Comparison of ENCODE assay signal across 41 mouse cellular contexts in genomic region chr3:75308861-75309260, GRCm38 (mm10). TPM values are rescaled to one million over a fixed set of nuclear protein-coding genes. Genes with fewer than 3 reads are reported as not detected.
"Had no signal": no experiment of that assay in that cellular context is flagged by ENCODE, and none has a peak within 500 bp of the region (broad histone marks: within the 10 kb centered on the region; RNA-seq: fewer than 3 reads in every experiment).

No protein-coding gene starts in this region.

- H3K4me1 ChIP-seq: heart, embryonic 10.5 days; heart, embryonic 12.5 days; hindbrain, embryonic 10.5 days; hindbrain, embryonic 12.5 days; kidney, embryonic 15.5 days; limb, embryonic 10.5 days; limb, embryonic 12.5 days; liver, embryonic 13.5 days; liver, embryonic 15.5 days had no signal

- H3K4me3 ChIP-seq: gastrocnemius, adult 2 months; heart, embryonic 10.5 days; heart, embryonic 12.5 days; hindbrain, embryonic 10.5 days; hindbrain, embryonic 12.5 days; kidney, embryonic 15.5 days; left cerebral cortex, adult 2 months; limb, embryonic 10.5 days; limb, embryonic 12.5 days; liver, embryonic 13.5 days; liver, embryonic 15.5 days had no signal

- H3K36me3 ChIP-seq: heart, embryonic 10.5 days; heart, embryonic 12.5 days; hindbrain, embryonic 10.5 days; hindbrain, embryonic 12.5 days; kidney, embryonic 15.5 days; limb, embryonic 10.5 days; limb, embryonic 12.5 days; liver, embryonic 13.5 days; liver, embryonic 15.5 days had no signal

- H3K27ac ChIP-seq: gastrocnemius, adult 2 months; heart, embryonic 10.5 days; hindbrain, embryonic 10.5 days; hindbrain, embryonic 12.5 days; hindbrain, embryonic 14.5 days; kidney, embryonic 15.5 days; kidney, postnatal 0 days; left cerebral cortex, adult 2 months; limb, embryonic 10.5 days; limb, embryonic 12.5 days; liver, embryonic 13.5 days; liver, embryonic 15.5 days had no signal

- H3K9me3 ChIP-seq: heart, embryonic 10.5 days; heart, embryonic 12.5 days; hindbrain, embryonic 10.5 days; hindbrain, embryonic 12.5 days; kidney, embryonic 15.5 days; limb, embryonic 10.5 days; limb, embryonic 12.5 days; liver, embryonic 13.5 days; liver, embryonic 15.5 days had no signal

- H3K9ac ChIP-seq: heart, embryonic 12.5 days; hindbrain, embryonic 12.5 days; hindbrain, embryonic 14.5 days; kidney, embryonic 15.5 days; limb, embryonic 12.5 days; liver, embryonic 13.5 days; liver, embryonic 15.5 days had no signal

- ATAC-seq: hindbrain, embryonic 16.5 days; inflammation-experienced regulatory T-cells, adult 6 months had no signal

- DNase-seq: gastrocnemius, adult 2 months; gastrocnemius, postnatal 10 days; gastrocnemius, postnatal 25 days; heart, adult 18-20 months; heart, postnatal 10 days; heart, postnatal 4 days; kidney, adult 11 months; kidney, adult 2 months; kidney, adult 9 months; kidney, postnatal 14 days; kidney, postnatal 36 days; layer of hippocampus, adult 9-11 months; liver; liver, embryonic 13.5 days had no signal

- H3K27me3 ChIP-seq: heart, embryonic 12.5 days; hindbrain, embryonic 12.5 days; kidney, embryonic 15.5 days; limb, embryonic 12.5 days; liver, embryonic 13.5 days; liver, embryonic 15.5 days had no signal

- H3K4me2 ChIP-seq: heart, embryonic 12.5 days; hindbrain, embryonic 12.5 days; hindbrain, embryonic 14.5 days; kidney, embryonic 15.5 days; limb, embryonic 12.5 days; liver, embryonic 11.5 days; liver, embryonic 13.5 days; liver, embryonic 15.5 days had no signal

RNA-seq across cellular contexts. Expression of gene Serpini2, which starts 39.0 kb away (rescaled TPM):
- total RNA-seq: gastrocnemius, adult 2 months; gastrocnemius, postnatal 10 days; gastrocnemius, postnatal 25 days; gastrocnemius, postnatal 4 days; granulocyte monocyte progenitor cell, adult 5-6 weeks; heart, adult 18-20 months; heart, adult 8-10 months; heart, postnatal 10 days; heart, postnatal 25 days; heart, postnatal 4 days; layer of hippocampus, adult 18-20 months; layer of hippocampus, adult 8-10 months; layer of hippocampus, postnatal 14 days; left cerebral cortex, adult 2 months; left cerebral cortex, postnatal 14 days; left cerebral cortex, postnatal 36 days had no signal
- polyA plus RNA-seq: frontal cortex, adult 2 months; heart, embryonic 10.5 days; heart, embryonic 12.5 days; heart, embryonic 14.5 days; heart, embryonic 16.5 days; hindbrain, embryonic 10.5 days; hindbrain, embryonic 12.5 days; hindbrain, embryonic 14.5 days; hindbrain, embryonic 16.5 days; inflammation-experienced regulatory T-cells, adult 6 months; kidney, adult 2 months; kidney, embryonic 15.5 days; kidney, postnatal 0 days; limb, embryonic 10.5 days; limb, embryonic 12.5 days; limb, embryonic 14.5 days; liver, embryonic 11.5 days; liver, embryonic 13.5 days; liver, embryonic 15.5 days had no signal
